Mouse (Mus musculus) MEL (cell line): ENCODE data around the gene Relb. TPM values are rescaled to one million over a fixed set of nuclear protein-coding genes. Genes with fewer than 3 reads are reported as not detected.
A peak's percentile ranks its signal among the peaks of the same experiment; 100 is the strongest.

Experiments used
- DNase-seq: peaks from one replicate; pipeline ENCODE4 v3.0.0; 2011; ENCODE audit warnings: low read depth, low spot score
- H3K27ac ChIP-seq: 2 replicates; pipeline ENCODE4 v1.5.1; 2012; ENCODE audit warnings: low read depth, mild to moderate bottlenecking, control low read depth, low read length, moderate library complexity; ENCODE audit not compliant: control insufficient read depth
- H3K27me3 ChIP-seq, 2 experiments: fragments of 150-350 bp in 1 of 2; sonication (generic) in 1 of 2; 2 replicates each; pipeline ENCODE4 v1.6.1; 2012; ENCODE audit warnings: low read length in 2 of 2, mild to moderate bottlenecking in 2 of 2, improper control_type of control experiment in 1 of 2, moderate library complexity in 1 of 2; ENCODE audit not compliant: insufficient read depth in 2 of 2, control insufficient read depth in 1 of 2
- H3K36me3 ChIP-seq, 2 experiments: 2 replicates each; pipeline ENCODE4 v1.6.1; 2012 to 2014; ENCODE audit warnings: low read length in 2 of 2, improper control_type of control experiment in 1 of 2, inconsistent platforms in 1 of 2, mild to moderate bottlenecking in 1 of 2; ENCODE audit not compliant: insufficient read depth in 2 of 2, control insufficient read depth in 1 of 2
- H3K4me1 ChIP-seq, 2 experiments: fragments of 150-350 bp in 1 of 2; sonication (generic) in 1 of 2; 2 replicates each; pipeline ENCODE4 v1.6.1; 2012; ENCODE audit warnings: low read length in 2 of 2, improper control_type of control experiment in 1 of 2, mild to moderate bottlenecking in 1 of 2; ENCODE audit not compliant: insufficient read depth in 2 of 2, control insufficient read depth in 1 of 2
- H3K4me3 ChIP-seq, 2 experiments: fragments of 150-350 bp in 1 of 2; sonication (generic) in 1 of 2; 2 replicates each; pipeline ENCODE4 v1.5.1; 2012; ENCODE audit warnings: low read depth in 2 of 2, low read length in 2 of 2, mild to moderate bottlenecking in 2 of 2, moderate library complexity in 2 of 2, control low read depth in 1 of 2, improper control_type of control experiment in 1 of 2; ENCODE audit not compliant: control insufficient read depth in 1 of 2, insufficient read depth in 1 of 2
- H3K79me2 ChIP-seq: 2 replicates; pipeline ENCODE4 v1.6.1; 2012; ENCODE audit warnings: mild to moderate bottlenecking, low read length, moderate library complexity; ENCODE audit not compliant: control insufficient read depth, poor library complexity, insufficient read depth
- H3K9ac ChIP-seq: 2 replicates; pipeline ENCODE4 v1.6.1; 2012; ENCODE audit warnings: low read depth, mild to moderate bottlenecking, control low read depth, low read length, moderate library complexity; ENCODE audit not compliant: control insufficient read depth, poor library complexity, severe bottlenecking
- H3K9me3 ChIP-seq: fragments of 150-350 bp; sonication (generic); replicated peaks from 2 replicates; pipeline ENCODE4 v1.6.1; 2012; ENCODE audit warnings: mild to moderate bottlenecking, low read length, improper control_type of control experiment, moderate library complexity; ENCODE audit not compliant: insufficient read depth
- BHLHE40 ChIP-seq: IDR thresholded peaks from 2 replicates; pipeline ENCODE4 v1.6.1; 2012; ENCODE audit warnings: low read depth, mild to moderate bottlenecking, inconsistent platforms, low read length, improper control_type of control experiment, borderline replicate concordance
- CHD1 ChIP-seq: IDR thresholded peaks from 2 replicates; pipeline ENCODE4 v1.6.1; 2012; ENCODE audit warnings: low read depth, mild to moderate bottlenecking, inconsistent platforms, low read length, improper control_type of control experiment
- CHD2 ChIP-seq: IDR thresholded peaks from 2 replicates; pipeline ENCODE4 v1.6.1; 2011; ENCODE audit warnings: low read length, improper control_type of control experiment
- CTCF ChIP-seq, 3 experiments: IDR thresholded peaks in 2 of 3; conservative IDR thresholded peaks in 1 of 3; 2 replicates each; pipeline ENCODE4 v1.5.1; 2011 to 2012; ENCODE audit warnings: low read length in 3 of 3, low read depth in 2 of 3, mild to moderate bottlenecking in 2 of 3, improper control_type of control experiment in 1 of 3, inconsistent platforms in 1 of 3, mixed read lengths in 1 of 3, moderate library complexity in 1 of 3; ENCODE audit not compliant: control insufficient read depth in 1 of 3, insufficient read depth in 1 of 3, poor library complexity in 1 of 3, severe bottlenecking in 1 of 3
- E2F4 ChIP-seq: IDR thresholded peaks from 2 replicates; pipeline ENCODE4 v1.6.1; 2011; ENCODE audit warnings: low read depth, low read length, improper control_type of control experiment, borderline replicate concordance
- ELF1 ChIP-seq: IDR thresholded peaks from 2 replicates; pipeline ENCODE4 v1.6.1; 2014; ENCODE audit warnings: low read depth, mild to moderate bottlenecking, inconsistent platforms, low read length, improper control_type of control experiment, moderate library complexity
- EP300 ChIP-seq, 2 experiments: IDR thresholded peaks; 2 replicates each; pipeline ENCODE4 v1.6.1; 2011; ENCODE audit warnings: improper control_type of control experiment in 2 of 2, low read length in 2 of 2, low read depth in 1 of 2, mild to moderate bottlenecking in 1 of 2
- ETS1 ChIP-seq: IDR thresholded peaks from 2 replicates; pipeline ENCODE4 v1.6.1; 2012; ENCODE audit warnings: low read depth, mild to moderate bottlenecking, inconsistent platforms, low read length, improper control_type of control experiment, moderate library complexity
- GATA1 ChIP-seq: IDR thresholded peaks from 2 replicates; pipeline ENCODE4 v1.6.1; 2011; ENCODE audit warnings: low read depth, low read length, improper control_type of control experiment
- HCFC1 ChIP-seq: IDR thresholded peaks from 2 replicates; pipeline ENCODE4 v1.6.1; 2012; ENCODE audit warnings: low read depth, mild to moderate bottlenecking, inconsistent platforms, low read length, improper control_type of control experiment, moderate library complexity
- KAT2A ChIP-seq: conservative IDR thresholded peaks from 2 replicates; pipeline ENCODE4 v1.6.1; 2012; ENCODE audit warnings: low read depth, low read length, improper control_type of control experiment, inconsistent platforms
- MAFK ChIP-seq: IDR thresholded peaks from 2 replicates; pipeline ENCODE4 v1.6.1; 2011; ENCODE audit warnings: low read depth, mild to moderate bottlenecking, low read length, improper control_type of control experiment, borderline replicate concordance
- MAX ChIP-seq: IDR thresholded peaks from 2 replicates; pipeline ENCODE4 v1.6.1; 2011; ENCODE audit warnings: low read length, improper control_type of control experiment
- MAZ ChIP-seq: IDR thresholded peaks from 2 replicates; pipeline ENCODE4 v1.6.1; 2012; ENCODE audit warnings: low read depth, mild to moderate bottlenecking, inconsistent platforms, low read length, improper control_type of control experiment
- MEF2A ChIP-seq: IDR thresholded peaks from 2 replicates; pipeline ENCODE4 v1.6.1; 2014; ENCODE audit warnings: low read depth, mild to moderate bottlenecking, inconsistent platforms, low read length, improper control_type of control experiment; ENCODE audit not compliant: poor library complexity, insufficient replicate concordance, severe bottlenecking; ENCODE audit errors: extremely low read depth
- MXI1 ChIP-seq: IDR thresholded peaks from 2 replicates; pipeline ENCODE4 v1.6.1; 2011; ENCODE audit warnings: mild to moderate bottlenecking, low read depth, low read length, improper control_type of control experiment
- MYB ChIP-seq: IDR thresholded peaks from 2 replicates; pipeline ENCODE4 v1.6.1; 2011; ENCODE audit warnings: mild to moderate bottlenecking, low read depth, low read length, improper control_type of control experiment
- MYC ChIP-seq: IDR thresholded peaks from 2 replicates; pipeline ENCODE4 v1.6.1; 2011; ENCODE audit warnings: low read depth, mild to moderate bottlenecking, low read length, improper control_type of control experiment, moderate library complexity
- NELFE ChIP-seq: IDR thresholded peaks from 2 replicates; pipeline ENCODE4 v1.6.1; 2011; ENCODE audit warnings: low read depth, low read length, improper control_type of control experiment
- NRF1 ChIP-seq: IDR thresholded peaks from 2 replicates; pipeline ENCODE4 v1.6.1; 2014; ENCODE audit warnings: low read depth, mild to moderate bottlenecking, inconsistent platforms, low read length, improper control_type of control experiment, moderate library complexity; ENCODE audit not compliant: poor library complexity, insufficient read depth, severe bottlenecking
- POLR2A ChIP-seq, 2 experiments: IDR thresholded peaks; 2 replicates each; pipeline ENCODE4 v1.6.1; 2011 to 2012; ENCODE audit warnings: low read length in 2 of 2, mild to moderate bottlenecking in 2 of 2, control low read depth in 1 of 2, improper control_type of control experiment in 1 of 2, low read depth in 1 of 2, moderate library complexity in 1 of 2; ENCODE audit not compliant: control insufficient read depth in 1 of 2, insufficient read depth in 1 of 2, poor library complexity in 1 of 2
- POLR2AphosphoS2 ChIP-seq: IDR thresholded peaks from 2 replicates; pipeline ENCODE4 v1.6.1; 2011; ENCODE audit warnings: low read length, improper control_type of control experiment
- POLR2AphosphoS5 ChIP-seq: IDR thresholded peaks from 2 replicates; pipeline ENCODE4 v1.6.1; 2012; ENCODE audit warnings: low read depth, borderline replicate concordance, mild to moderate bottlenecking, inconsistent platforms, low read length, moderate library complexity, mixed read lengths
- RAD21 ChIP-seq: IDR thresholded peaks from 2 replicates; pipeline ENCODE4 v1.6.1; 2011; ENCODE audit warnings: mild to moderate bottlenecking, low read depth, low read length, improper control_type of control experiment
- RCOR1 ChIP-seq: IDR thresholded peaks from 2 replicates; pipeline ENCODE4 v1.6.1; 2012; ENCODE audit warnings: low read depth, mild to moderate bottlenecking, inconsistent platforms, low read length, improper control_type of control experiment
- SIN3A ChIP-seq: IDR thresholded peaks from 2 replicates; pipeline ENCODE4 v1.6.1; 2012; ENCODE audit warnings: low read length, improper control_type of control experiment, inconsistent platforms
- SMC3 ChIP-seq: IDR thresholded peaks from 2 replicates; pipeline ENCODE4 v1.6.1; 2011; ENCODE audit warnings: low read depth, low read length, improper control_type of control experiment
- TAL1 ChIP-seq: IDR thresholded peaks from 2 replicates; pipeline ENCODE4 v1.6.1; 2012; ENCODE audit warnings: mild to moderate bottlenecking, inconsistent platforms, low read length, moderate library complexity, mixed read lengths
- TBP ChIP-seq: IDR thresholded peaks from 2 replicates; pipeline ENCODE4 v1.8.0; 2011; ENCODE audit warnings: low read depth, low read length, improper control_type of control experiment
- TCF12 ChIP-seq: IDR thresholded peaks from 2 replicates; pipeline ENCODE4 v1.6.1; 2014; ENCODE audit warnings: low read depth, mild to moderate bottlenecking, inconsistent platforms, low read length, improper control_type of control experiment, moderate library complexity
- UBTF ChIP-seq: IDR thresholded peaks from 2 replicates; pipeline ENCODE4 v1.6.1; 2012; ENCODE audit warnings: low read depth, mild to moderate bottlenecking, inconsistent platforms, low read length, improper control_type of control experiment, moderate library complexity, borderline replicate concordance; ENCODE audit not compliant: insufficient read depth
- USF1 ChIP-seq: IDR thresholded peaks from 2 replicates; pipeline ENCODE4 v1.6.1; 2014; ENCODE audit warnings: low read depth, mild to moderate bottlenecking, inconsistent platforms, low read length, improper control_type of control experiment, moderate library complexity
- USF2 ChIP-seq, 2 experiments: IDR thresholded peaks; 2 replicates each; pipeline ENCODE4 v1.6.1; 2011 to 2012; ENCODE audit warnings: improper control_type of control experiment in 2 of 2, low read length in 2 of 2, borderline replicate concordance in 1 of 2, inconsistent platforms in 1 of 2, low read depth in 1 of 2, mild to moderate bottlenecking in 1 of 2; ENCODE audit not compliant: insufficient read depth in 1 of 2
- ZC3H11A ChIP-seq: IDR thresholded peaks from 2 replicates; pipeline ENCODE4 v1.6.1; 2012; ENCODE audit warnings: low read depth, mild to moderate bottlenecking, inconsistent platforms, low read length, improper control_type of control experiment
- ZKSCAN1 ChIP-seq: IDR thresholded peaks from 2 replicates; pipeline ENCODE4 v1.6.1; 2012; ENCODE audit warnings: low read depth, mild to moderate bottlenecking, inconsistent platforms, low read length, improper control_type of control experiment, moderate library complexity
- ZMIZ1 ChIP-seq: IDR thresholded peaks from 2 replicates; pipeline ENCODE4 v1.6.1; 2012; ENCODE audit warnings: low read depth, mild to moderate bottlenecking, inconsistent platforms, low read length, improper control_type of control experiment, moderate library complexity
- ZNF384 ChIP-seq: IDR thresholded peaks from 2 replicates; pipeline ENCODE4 v1.6.1; 2012; ENCODE audit warnings: low read depth, mild to moderate bottlenecking, inconsistent platforms, low read length, improper control_type of control experiment
- polyA plus RNA-seq, 2 experiments: library from polyadenylated mRNA; stranded (reverse) in 1 of 2; unstranded in 1 of 2; fragments of >175 nt in 1 of 2; fragments of >200 nt in 1 of 2; gene quantifications; 2 replicates each; pipeline versions ENCODE4 v1.2.1 to v1.2.4; 2012; ENCODE audit warnings: low replicate concordance in 2 of 2, low read depth in 1 of 2; ENCODE audit not compliant: insufficient read length in 2 of 2, insufficient read depth in 1 of 2, missing spikeins in 1 of 2
- total RNA-seq: library from RNA; depleted of rRNA; stranded (reverse); fragments of 300-350 nt; gene quantifications from 2 replicates; pipeline ENCODE4 v1.2.3, GENCODE M21; 2012

Relb gene
- total and polyA plus RNA-seq, 3 experiments = 6.2 to 7.7 TPM; not detected in 1

- peak; percentile 84 for DNase-seq
- Histone ChIP-seq H3K9me3 (no peaks in the 10 kb centered on the region), H3K4me1 (peaks cover 0 to 8% of the 10 kb centered on the region in 2 experiments; a peak in 2 of 4 replicates), H3K27me3 (no peaks in the 10 kb centered on the region), H3K4me3 (no peak overlapping the region), H3K27ac (no peak overlapping the region; the same call in 1 of the 2 replicates), H3K36me3 (peaks cover 3% of the 10 kb centered on the region in 2 experiments; a peak in 3 of 4 replicates), H3K79me2 (no peaks in the 10 kb centered on the region), H3K9ac (no peak overlapping the region)
- TF ChIP-seq GATA1 (no peak), MEF2A (0 out of 2 replicates have a peak, but pooled peaks have one; percentile 9), TCF12 (no peak), USF2 (IDR thresholded peaks at IDR 0.05; ENCODE audit: borderline replicate concordance in 1 of 2, insufficient read depth in 1 of 2, low read depth in 1 of 2, low read length in 2 of 2) (no peak), ETS1 (no peak), MYB (no peak), CHD2 (no peak), TBP (no peak), RCOR1 (no peak), POLR2A (IDR thresholded peaks at IDR 0.05; ENCODE audit: control insufficient read depth in 1 of 2, insufficient read depth in 1 of 2, low read depth in 1 of 2, low read length in 2 of 2, poor library complexity in 1 of 2) (no peak), MYC (0 out of 2 replicates have a peak, but pooled peaks have one; percentile 19), POLR2AphosphoS2 (no peak), BHLHE40 (0 out of 2 replicates have a peak, but pooled peaks have one; percentile 13), SMC3 (peak; percentile 84), HCFC1 (no peak), MAX (peak; percentile 51; the same call in 1 of the 2 replicates), ELF1 (no peak), NELFE (no peak), TAL1 (no peak), MXI1 (0 out of 2 replicates have a peak, but pooled peaks have one; percentile 19), SIN3A (0 out of 2 replicates have a peak, but pooled peaks have one; percentile 20), ZC3H11A (peak; percentile 46), POLR2AphosphoS5 (no peak), ZNF384 (no peak), CHD1 (no peak), E2F4 (no peak), ZKSCAN1 (no peak), USF1 (0 out of 2 replicates have a peak, but pooled peaks have one; percentile 19), CTCF (IDR thresholded peaks at IDR 0.05 in 2 of 3, conservative IDR thresholded peaks at IDR 0.05 in 1 of 3; ENCODE audit: control insufficient read depth in 1 of 3, insufficient read depth in 1 of 3, low read depth in 2 of 3, low read length in 3 of 3, poor library complexity in 1 of 3, severe bottlenecking in 1 of 3) (peak; percentile 70 to 94 (median 85)), UBTF (no peak), RAD21 (peak; percentile 57), NRF1 (no peak), MAZ (no peak), ZMIZ1 (no peak), MAFK (no peak), KAT2A (no peak), EP300 (IDR thresholded peaks at IDR 0.05; ENCODE audit: low read depth in 1 of 2, low read length in 2 of 2) (no peak; a peak in 1 of 4 replicates)
Observed at GRCm38 (mm10) chr7:19589207-19589606, 40.0 kb downstream of the Relb start.
